Mouse (Mus musculus): ENCODE results near the gene Lrr1.
"Not testable (repeated sequence)": the region's sequence is repeated elsewhere in the genome, so short reads cannot be mapped to it uniquely, and the experiment has no call there.

The Lrr1 gene

DNA sequence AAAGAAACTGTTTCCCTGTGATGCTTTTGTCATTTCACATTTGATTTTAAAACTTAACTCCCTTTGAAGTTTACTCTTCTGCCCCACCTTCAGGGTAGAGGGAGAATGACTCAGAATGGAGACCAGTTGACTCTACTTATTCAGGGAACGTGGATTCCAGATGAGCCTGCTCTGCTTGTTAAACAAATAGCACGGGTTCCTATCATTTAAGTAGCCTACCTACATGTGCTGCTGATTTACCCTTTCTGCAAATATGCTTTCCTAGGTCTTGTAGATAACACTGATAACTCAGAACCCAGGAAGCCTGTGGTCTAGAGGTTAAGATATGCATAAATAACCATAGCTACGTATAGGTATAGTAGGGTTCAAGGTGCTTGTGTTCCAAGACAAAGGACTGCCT, 3.7 kb upstream of the Lrr1 start:
- no peak for DNase-seq

- DNase-seq: not testable (repeated sequence)
Observed at GRCm38 (mm10) chr12:69166861-69167581, 1.6 kb upstream of the Lrr1 start.

DNA sequence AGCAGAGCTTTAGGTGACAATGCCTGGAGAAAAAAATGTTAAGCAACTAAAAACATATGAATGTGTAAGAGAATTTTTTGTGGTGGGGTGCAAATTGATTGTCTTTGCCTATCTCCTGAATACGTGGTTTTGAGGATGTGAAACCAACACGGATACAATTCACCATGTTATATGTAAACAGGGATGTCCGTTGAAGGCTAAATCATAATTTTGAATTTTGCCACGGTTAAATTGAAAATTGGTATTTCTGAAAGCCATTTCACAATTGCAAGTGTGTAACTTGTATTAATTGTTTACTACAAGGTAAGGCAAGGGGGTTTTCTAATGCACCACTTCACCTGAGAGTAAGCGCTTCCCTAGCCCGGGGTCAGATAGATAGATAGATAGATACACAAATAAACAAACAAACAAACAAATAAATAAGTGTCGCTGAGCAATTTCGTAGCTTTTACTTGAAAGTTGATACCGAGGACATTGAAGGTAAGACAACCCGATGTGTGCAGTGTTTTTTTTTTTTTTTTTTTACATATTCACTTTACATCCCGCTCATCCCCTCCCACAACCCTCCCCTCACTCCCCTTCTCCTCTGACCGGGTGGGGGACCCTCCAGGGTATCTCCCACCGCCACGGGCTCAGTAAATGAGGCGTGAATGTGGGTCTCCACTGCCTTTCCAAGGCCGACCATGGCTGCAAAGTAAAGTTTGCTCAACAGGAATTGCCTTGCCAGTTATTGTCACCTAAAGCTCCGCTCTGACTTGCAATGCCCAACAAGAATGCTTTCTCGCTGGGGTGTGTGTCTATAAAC, 756 bp upstream of the Lrr1 start:
- DNase-seq: no peak

GRCm38 (mm10) chr12:69171307-69171706, 2.7 kb downstream of the Lrr1 start:
- no peak for DNase-seq

DNA sequence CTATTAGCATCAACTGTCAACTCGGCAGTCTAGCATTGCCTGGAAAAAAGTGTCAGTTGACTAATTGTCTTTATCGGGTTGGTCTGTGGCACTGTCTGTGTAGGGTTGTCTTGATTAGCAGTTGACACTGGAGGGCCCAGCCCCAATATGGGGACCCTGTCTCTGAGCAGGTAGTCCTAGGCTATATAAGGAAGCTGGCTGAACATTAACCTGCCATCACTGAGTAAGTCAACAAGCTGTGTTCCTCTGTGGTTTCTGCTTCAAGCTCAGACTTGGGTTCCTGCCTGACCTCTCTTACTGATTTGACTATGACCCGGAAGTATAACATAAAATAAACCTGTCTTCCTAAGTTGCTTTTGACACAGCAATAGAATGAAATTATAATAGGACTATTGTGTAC, 7.4 kb downstream of the Lrr1 start:
- DNase-seq: no peak

DNA sequence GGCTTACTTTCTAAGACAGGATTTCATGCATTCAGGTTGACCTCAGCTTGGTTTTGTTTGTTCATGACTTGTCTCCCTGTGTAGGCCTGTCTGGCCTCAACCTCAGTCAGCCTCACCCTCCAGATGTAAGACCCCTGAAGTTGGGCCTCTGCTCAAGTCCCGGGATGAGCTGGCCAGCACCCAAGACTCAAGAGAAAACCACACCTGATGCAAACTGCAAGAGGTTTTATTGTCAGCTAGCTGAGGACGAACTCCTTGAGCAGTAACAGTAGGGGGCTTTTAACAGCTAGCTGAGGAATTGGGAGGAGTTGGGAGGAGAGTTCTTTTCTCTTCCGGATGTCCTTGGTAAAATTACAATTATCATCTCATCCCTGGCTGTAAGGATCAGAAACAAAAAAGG, 8.9 kb downstream of the Lrr1 start:
- no peak for DNase-seq

GRCm38 (mm10) chr12:69179371-69179770, 10.8 kb downstream of the Lrr1 start:
- peak; percentile 40 to 63 for DNase-seq

DNA sequence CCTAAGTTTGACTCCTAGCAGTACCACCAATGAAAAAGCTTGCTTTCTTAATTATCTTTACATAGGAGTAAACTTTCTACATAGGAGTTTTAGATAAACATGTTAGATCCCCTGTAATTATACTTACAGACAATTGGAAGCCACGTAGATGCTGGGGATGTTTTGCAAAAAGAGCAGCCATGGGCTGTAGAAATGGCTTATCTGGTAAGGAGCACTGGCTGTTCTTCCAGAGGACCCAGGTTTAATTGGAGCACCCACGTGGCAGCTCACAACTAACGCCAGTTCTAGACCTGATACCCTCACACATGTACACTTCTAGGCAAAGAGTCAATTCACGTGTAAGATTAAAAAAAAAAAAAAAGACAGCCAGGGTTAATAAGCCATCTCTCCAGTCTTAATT, 13.2 kb downstream of the Lrr1 start:
- no peak for DNase-seq

GRCm38 (mm10) chr12:69183583-69184308, 15.1 kb downstream of the Lrr1 start, which contains the start of the genes Rpl36al and Mgat2:
Rpl36al (minus strand) TSS chr12:69184083.
Mgat2 (plus strand) TSS chr12:69184157.
- DNase-seq: peak; percentile 100

GRCm38 (mm10) chr12:69184342-69185295, 16.0 kb downstream of the Lrr1 start:
- peak; percentile 59 to 76 for DNase-seq

GRCm38 (mm10) chr12:69185371-69185770, 16.8 kb downstream of the Lrr1 start:
- no peak for DNase-seq

GRCm38 (mm10) chr12:69186811-69187471, 18.3 kb downstream of the Lrr1 start:
- DNase-seq: peak; percentile 56 to 66

DNA sequence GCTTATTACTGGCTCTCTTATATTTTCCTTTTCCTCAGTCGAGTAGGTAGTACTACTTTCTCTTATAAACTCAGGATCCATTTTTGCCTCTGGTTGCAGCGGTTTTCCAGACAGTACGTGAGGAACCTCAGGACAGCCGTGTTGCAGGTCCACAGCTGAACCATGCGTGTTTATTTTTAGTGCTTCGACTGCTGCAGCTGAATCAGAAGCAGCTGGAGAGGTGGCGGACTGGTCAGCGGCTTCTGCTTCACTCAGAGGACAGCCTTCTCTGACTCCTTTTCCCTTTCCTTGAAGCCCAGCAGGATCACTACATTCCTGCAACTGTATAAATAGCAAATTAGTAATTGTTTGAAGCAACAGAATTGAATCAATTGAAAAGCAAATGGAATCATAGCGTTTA, 21.5 kb downstream of the Lrr1 start:
- no peak for DNase-seq

DNA sequence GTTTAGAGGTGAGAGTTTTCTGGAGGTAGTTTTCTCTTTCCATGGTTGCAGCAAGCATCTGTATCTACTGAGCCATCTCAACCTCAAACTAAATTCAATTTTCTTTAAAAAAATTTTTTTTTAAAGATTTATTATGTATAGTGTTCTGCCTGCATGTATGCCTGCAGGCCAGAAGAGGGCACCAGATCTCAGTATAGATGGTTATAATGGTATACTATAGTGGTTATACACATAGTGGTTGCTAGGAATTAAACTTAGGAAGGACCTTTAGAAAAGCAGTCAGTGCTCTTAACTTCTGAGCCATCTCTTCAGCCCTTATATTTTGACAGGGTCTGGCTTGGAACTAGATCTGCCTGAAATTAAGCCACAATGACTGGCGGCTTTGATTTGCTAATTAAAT, 21.9 kb downstream of the Lrr1 start:
- DNase-seq: no peak

DNA sequence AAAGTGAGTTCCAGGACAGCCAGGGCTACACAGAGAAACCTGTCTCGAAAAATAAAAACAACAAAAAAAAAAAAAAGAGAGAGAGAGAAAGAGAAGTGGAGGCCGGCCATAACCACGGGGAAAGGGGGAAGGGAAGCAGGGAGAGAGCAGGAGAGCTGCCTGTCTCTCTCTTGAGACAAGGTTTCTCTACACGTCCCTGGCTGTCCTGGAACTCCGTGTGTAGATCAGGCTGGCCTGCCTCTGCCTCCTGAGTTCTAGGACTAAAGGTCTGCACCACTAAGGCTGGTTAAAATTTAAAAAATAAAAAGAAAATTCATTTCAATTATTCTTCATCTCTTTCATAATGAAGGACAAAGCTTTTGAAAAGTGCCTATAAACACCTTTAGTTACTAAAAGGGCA, 22.8 kb downstream of the Lrr1 start:
- no peak for DNase-seq

- DNase-seq: no peak
Observed at GRCm38 (mm10) chr12:69192637-69193036, 24.0 kb downstream of the Lrr1 start.

- peak; percentile 71 to 85 for DNase-seq
Observed at GRCm38 (mm10) chr12:69196444-69197377, 28.1 kb downstream of the Lrr1 start, which contains the start of gene Gm49383. Gm49383 (minus strand) TSS chr12:69197104.

- DNase-seq: peak; percentile 53 to 72
Observed at GRCm38 (mm10) chr12:69197378-69198163, 29.0 kb downstream of the Lrr1 start.

GRCm38 (mm10) chr12:69198164-69198535, 29.5 kb downstream of the Lrr1 start, which contains the start of gene Dnaaf2:
Dnaaf2 (minus strand) TSS chr12:69198429.
- peak; percentile 90 to 91 for DNase-seq

All from kidney, postnatal 25 days (tissue).